Mouse (Mus musculus) spleen, postnatal 4 days (tissue): ENCODE data around the gene Gm765.

Experiments used
- DNase-seq, 2 experiments: peaks; one replicate each; pipeline ENCODE4 v3.0.0; 2022; ENCODE audit warnings: low spot score in 2 of 2

Gm765 gene

GRCm38 (mm10) chr6:98342654-98343053, at the start of gene Gm765:
TSS of gene Gm765 (minus strand) at chr6:98342754.
- no peak for DNase-seq

GRCm38 (mm10) chr6:98385487-98385886, 42.9 kb upstream of the Gm765 start:
- DNase-seq = no peak

- DNase-seq = no peak
These were observed 41.9 kb upstream of the Gm765 start for GRCm38 (mm10) chr6:98384431-98384830.

- no peak for DNase-seq
These were observed 40.9 kb upstream of the Gm765 start for GRCm38 (mm10) chr6:98383411-98383810.

- no peak for DNase-seq
These were observed 23.6 kb upstream of the Gm765 start for GRCm38 (mm10) chr6:98366199-98366598.

- no peak for DNase-seq
These were observed 12.7 kb upstream of the Gm765 start for GRCm38 (mm10) chr6:98355271-98355670.

- DNase-seq = no peak
These were observed 10.7 kb upstream of the Gm765 start for GRCm38 (mm10) chr6:98353285-98353684.

GRCm38 (mm10) chr6:98332714-98333113, 9.8 kb downstream of the Gm765 start:
- no peak for DNase-seq

GRCm38 (mm10) chr6:98311659-98312058, 30.9 kb downstream of the Gm765 start:
- DNase-seq = no peak

GRCm38 (mm10) chr6:98307647-98308046, 34.9 kb downstream of the Gm765 start:
- DNase-seq = no peak

GRCm38 (mm10) chr6:98307159-98307558, 35.4 kb downstream of the Gm765 start:
- DNase-seq = no peak

GRCm38 (mm10) chr6:98292064-98292463, 50.5 kb downstream of the Gm765 start:
- no peak for DNase-seq

- DNase-seq = no peak
These were observed 54.2 kb downstream of the Gm765 start for GRCm38 (mm10) chr6:98288316-98288715.

GRCm38 (mm10) chr6:98287521-98287920, 55.0 kb downstream of the Gm765 start:
- no peak for DNase-seq

GRCm38 (mm10) chr6:98285190-98285589, 57.4 kb downstream of the Gm765 start:
- no peak for DNase-seq

GRCm38 (mm10) chr6:98282791-98283190, 59.8 kb downstream of the Gm765 start:
- no peak for DNase-seq

- DNase-seq = peak; percentile 41 to 79
These were observed 71.0 kb downstream of the Gm765 start for GRCm38 (mm10) chr6:98271553-98271952.

- no peak for DNase-seq
These were observed 79.6 kb downstream of the Gm765 start for GRCm38 (mm10) chr6:98262961-98263360.

GRCm38 (mm10) chr6:98259016-98259415, 83.5 kb downstream of the Gm765 start:
- DNase-seq = no peak

- no peak for DNase-seq
These were observed 96.1 kb downstream of the Gm765 start for GRCm38 (mm10) chr6:98246449-98246848.

- no peak for DNase-seq
These were observed 99.4 kb downstream of the Gm765 start for GRCm38 (mm10) chr6:98243186-98243585.

GRCm38 (mm10) chr6:98240561-98241272, 101.8 kb downstream of the Gm765 start:
- DNase-seq = no peak

- no peak for DNase-seq
These were observed 108.5 kb downstream of the Gm765 start for GRCm38 (mm10) chr6:98234097-98234496.

GRCm38 (mm10) chr6:98223923-98224322, 118.6 kb downstream of the Gm765 start:
- DNase-seq = no peak
